Mouse (Mus musculus): ENCODE results near the gene Mrpl30.

GRCm38 (mm10) chr1:37867684-37868322 is 22.5 kb upstream of the Mrpl30 start:
- TF ChIP-seq CTCF (IDR thresholded peaks at IDR 0.05; ENCODE audit: borderline replicate concordance, extremely low read depth, insufficient read depth, insufficient read length) (no peak), POLR2A (IDR thresholded peaks at IDR 0.05; ENCODE audit: borderline replicate concordance, extremely low read depth, insufficient read depth, insufficient read length, poor library complexity, severe bottlenecking) (no peak)
